Mouse (Mus musculus): Measurements from ENCODE around the gene H2-Q10.
"Not testable (repeated sequence)": the region's sequence is repeated elsewhere in the genome, so short reads cannot be mapped to it uniquely, and the experiment has no call there.

Gene H2-Q10

DNA sequence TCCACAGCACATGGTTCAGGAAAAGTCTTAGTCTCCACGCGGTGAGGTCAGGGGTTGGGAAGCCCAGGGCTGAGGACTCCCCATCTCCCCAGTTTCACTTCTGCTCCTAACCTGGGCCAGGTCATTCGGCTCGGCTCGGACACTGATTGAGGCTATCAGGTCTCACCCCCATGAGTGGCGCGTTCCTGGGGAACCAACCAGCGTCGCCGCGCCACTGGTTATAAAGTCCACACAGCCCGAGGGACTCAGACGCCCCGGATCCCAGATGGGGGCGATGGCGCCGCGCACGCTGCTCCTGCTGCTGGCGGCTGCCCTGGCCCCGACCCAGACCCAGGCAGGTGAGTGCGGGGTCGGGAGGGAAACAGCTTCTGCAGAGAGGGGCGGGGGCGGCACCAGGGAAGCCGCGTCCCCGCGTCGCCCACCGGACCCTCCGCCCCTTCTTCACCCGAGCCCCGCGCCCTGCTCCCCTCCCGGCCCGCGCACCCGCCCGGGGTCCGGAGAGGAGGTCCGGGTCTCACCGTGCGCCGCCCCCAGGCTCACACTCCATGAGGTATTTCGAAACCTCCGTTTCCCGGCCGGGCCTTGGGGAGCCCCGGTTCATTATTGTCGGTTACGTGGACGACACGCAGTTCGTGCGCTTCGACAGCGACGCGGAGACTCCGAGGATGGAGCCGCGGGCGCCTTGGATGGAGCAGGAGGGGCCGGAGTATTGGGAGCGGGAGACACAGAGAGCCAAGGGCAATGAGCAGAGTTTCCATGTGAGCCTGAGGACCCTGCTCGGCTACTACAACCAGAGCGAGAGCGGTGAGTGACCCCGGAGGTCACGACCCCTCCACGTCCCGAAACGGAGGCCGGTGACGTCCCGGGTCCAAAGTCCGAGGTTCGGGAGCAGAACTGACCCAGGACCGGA, at the start of gene H2-Q10:
Gene H2-Q10, plus strand, starts transcription at position 248 of the 910 bp plus-strand sequence.
- DNase-seq, result peak; percentile 25

DNA sequence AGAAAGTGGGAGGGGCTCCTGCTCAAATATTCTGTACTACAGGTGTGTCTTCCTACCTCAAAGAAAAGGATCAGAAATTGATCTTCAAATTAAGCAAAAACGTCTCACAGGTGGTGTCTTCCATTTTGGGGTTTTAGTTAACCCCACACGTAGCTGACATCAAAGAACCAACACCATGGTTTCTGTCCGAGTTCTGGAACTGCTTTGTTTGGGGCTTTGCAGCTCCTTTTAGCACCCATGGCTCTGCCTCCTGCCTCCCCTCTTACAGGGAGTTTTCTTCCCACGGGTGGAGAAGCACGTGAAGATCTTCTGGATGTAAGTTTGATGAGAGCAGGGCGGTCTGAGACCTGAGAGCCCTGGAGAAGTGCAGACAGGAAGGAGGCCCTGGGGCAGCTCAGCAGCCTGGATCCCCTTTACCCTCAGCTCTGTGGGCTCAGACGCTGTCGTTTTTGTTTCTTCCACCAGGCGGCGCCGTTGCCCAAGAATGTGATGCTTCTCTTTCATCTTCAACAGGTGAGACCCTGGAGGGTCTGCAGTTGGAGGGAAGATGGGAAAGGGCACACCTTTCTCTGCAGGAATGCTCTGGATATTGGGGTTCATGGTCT, 49.6 kb upstream of the H2-Q10 start:
- DNase-seq, result peak; percentile 78

DNA sequence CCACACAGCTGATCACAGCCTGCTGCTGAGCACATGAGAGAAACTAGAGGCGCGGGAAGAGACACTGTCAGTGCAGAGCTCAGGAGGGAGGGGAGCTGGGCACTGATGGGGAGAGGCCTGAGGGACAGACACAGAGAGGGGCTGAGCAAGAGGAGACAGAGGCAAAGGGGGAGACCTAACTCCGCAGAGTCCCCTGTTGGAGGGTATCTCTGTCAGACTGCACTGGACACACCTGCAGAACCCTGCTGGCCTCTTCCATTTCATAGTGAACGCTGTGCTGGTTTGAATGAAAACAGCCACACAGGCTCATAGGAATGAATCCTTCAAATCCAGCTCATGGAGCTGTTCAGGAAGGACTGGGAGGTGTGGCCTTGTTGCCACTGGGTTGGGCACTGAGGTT, 48.6 kb upstream of the H2-Q10 start:
- DNase-seq, result not testable (repeated sequence)

DNA sequence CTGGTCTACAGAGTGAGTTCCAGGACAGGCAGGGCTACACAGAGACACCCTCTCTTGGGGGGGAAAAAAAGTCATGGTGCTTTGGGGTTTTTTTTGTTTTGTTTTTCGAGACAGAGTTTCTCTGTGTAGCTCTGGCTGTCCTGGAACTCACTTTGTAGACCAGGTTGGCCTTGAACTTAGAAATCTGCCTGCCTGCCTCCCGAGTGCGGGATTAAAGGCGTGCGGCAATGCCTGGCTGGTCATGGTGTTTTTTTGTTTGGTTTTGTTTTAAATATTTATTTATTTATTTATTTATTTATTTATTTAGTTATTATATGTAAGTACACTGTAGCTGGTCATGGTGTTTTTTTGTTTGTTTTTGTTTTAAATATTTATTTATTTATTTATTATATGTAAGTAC, 47.5 kb upstream of the H2-Q10 start:
- DNase-seq, result not testable (repeated sequence)

DNA sequence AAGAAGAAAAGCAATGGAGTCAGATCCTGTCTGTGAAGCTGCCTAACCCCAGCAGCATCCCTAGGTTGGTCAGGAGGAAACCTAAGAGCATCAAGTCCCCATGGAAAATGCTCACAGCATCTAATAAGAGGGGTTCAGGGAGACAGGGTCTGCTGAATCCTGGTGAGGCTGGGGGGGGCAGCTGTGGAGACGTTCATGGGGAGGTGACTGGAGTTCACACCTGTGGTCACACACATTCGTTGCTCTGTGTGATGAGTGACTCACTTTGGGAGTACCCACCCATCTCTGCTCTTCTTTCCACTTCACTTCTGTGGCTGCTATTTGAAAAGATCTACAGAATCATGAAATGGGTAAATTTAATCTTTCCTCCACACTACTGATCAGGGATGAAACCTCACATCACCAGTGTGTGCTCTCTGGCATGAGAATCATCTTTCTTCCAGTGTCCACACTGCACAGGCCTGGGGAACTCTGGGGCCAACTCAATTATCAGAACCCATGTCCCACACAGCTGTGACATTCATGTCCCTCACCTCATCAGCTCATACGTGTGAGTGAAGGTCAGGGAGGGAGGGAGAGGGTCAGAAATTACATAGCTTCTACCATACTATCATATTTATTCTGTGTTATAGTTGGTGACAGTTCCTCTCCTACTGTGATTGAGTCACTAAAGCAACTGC, 46.6 kb upstream of the H2-Q10 start:
- not testable (repeated sequence) for DNase-seq

DNA sequence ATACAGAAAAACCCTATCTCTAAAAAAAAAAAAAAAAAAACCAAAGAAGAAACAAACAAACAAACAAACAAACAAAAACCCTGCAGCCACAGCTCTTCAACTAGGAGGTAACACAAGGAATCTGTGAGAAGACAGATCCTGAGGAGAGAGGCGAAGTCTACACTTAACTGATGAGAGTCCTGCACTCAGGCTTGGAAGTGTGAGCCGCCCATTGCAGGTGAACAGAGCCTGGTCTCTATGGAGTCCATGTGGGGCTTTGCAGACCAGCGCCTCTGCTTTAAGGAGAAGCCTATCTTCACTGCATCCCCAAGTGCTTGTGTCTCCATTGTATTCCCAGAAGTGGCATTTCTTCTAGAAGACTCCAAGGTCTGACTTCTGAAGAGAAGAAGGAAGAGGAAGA, 45.8 kb upstream of the H2-Q10 start:
- DNase-seq, result not testable (repeated sequence)

DNA sequence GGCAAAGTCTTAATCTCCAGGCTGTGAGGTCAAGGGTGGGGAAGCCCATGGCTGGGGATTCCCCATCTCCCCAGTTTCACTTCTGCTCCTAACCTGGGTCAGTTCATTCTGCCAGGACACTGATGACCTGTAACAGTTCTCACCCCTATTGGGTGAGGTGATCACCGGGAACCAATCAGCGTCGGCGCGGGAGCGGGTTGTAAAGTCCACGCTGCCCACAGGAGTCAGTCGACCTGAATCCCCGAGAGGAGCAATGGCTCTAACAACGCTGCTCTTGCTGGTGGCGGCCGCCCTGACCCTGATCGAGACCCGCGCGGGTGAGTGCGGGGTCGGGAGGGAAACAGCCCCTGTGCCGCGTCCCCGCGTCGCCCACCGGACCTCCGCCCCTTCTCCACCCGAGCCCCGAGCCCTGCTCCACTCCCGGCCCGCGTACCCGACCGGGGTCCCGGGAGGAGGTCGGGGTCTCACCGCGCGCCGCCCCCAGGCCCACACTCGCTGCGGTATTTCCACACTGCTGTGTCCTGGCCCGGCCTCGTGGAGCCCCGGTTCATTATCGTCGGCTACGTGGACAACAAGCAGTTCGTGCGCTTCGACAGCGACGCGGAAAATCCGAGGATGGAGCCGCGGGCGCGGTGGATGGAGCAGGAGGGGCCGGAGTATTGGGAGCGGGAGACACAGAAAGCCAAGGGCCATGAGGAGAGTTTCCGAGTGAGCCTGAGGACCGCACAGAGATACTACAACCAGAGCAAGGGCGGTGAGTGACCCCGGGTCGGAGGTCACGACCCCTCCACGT, 45.1 kb upstream of the H2-Q10 start, which contains the start of gene H2-Q6:
Gene H2-Q6, plus strand, starts transcription at position 227 of the 793 bp plus-strand sequence.
- peak; percentile 20 for DNase-seq

DNA sequence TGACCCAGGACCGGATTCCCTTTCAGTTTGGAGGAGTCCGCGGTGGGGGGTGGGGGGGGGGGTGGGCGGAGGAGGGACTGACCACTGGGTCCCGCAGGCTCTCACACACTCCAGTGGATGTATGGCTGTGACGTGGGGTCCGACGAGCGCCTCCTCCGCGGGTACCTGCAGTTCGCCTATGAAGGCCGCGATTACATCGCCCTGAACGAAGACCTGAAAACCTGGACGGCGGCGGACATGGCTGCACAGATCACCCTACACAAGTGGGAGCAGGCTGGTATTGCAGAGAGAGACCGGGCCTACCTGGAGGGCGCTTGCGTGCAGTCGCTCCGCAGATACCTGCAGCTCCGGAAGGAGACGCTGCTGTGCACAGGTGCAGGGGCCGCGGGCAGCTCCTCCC, 44.4 kb upstream of the H2-Q10 start:
- peak; percentile 49 for DNase-seq

DNA sequence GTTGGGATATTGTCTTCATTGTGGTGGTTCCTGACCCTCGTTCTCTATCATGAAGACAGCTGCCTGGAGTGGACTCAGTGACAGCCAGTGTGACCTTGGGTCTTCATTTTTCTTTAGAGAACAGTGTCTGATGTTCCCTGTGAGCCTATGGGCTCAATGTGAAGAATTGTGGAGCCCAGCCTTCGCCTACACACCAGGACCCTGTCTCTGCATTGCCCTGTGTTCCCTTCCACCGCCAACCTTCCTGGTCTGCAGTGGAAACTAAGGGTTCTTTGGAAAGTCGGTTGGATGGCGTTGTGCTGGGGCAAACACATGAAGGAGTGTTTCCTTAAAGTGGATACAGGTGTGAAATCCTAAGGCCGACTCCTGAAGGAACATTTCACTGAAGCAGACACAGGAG, 41.0 kb upstream of the H2-Q10 start:
- not testable (repeated sequence) for DNase-seq

DNA sequence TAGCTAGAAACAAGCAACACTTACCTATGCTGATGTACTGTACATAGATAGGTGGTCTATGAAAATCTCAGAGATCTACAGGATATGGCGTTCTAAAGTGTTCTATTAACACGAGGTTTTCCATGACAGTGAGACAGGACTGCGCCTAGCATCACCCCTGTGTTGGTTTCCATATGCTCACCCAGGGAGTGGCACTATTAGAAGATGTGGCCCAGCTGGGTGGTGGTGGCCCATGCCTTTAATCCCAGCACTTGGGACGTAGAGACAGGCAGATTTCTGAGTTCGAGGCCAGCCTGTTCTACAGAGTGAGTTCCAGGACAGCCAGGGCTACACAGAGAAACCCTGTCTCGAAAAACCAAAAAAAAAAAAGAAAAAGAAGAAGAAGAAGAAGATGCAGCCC, 39.2 kb upstream of the H2-Q10 start:
- DNase-seq, result not testable (repeated sequence)

DNA sequence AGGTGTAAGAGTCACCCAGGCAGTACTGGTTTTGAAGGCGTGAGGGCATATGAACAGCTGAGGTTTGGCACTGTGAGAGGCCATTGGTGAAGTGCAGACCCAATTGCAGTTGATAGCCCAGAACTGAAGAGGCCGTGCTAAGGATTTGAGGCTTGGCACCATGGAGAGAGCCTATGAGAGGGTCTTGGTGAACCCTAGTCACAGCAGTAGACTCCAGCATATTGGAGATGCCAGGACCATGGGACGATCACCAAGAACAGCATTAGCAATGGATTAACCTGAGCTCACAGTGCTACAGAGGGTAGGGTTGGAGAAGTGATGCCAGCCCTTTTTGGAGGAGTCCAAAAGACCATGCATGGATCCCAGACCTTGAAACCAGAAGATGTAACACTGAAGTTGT, 37.7 kb upstream of the H2-Q10 start:
- DNase-seq, result not testable (repeated sequence)

DNA sequence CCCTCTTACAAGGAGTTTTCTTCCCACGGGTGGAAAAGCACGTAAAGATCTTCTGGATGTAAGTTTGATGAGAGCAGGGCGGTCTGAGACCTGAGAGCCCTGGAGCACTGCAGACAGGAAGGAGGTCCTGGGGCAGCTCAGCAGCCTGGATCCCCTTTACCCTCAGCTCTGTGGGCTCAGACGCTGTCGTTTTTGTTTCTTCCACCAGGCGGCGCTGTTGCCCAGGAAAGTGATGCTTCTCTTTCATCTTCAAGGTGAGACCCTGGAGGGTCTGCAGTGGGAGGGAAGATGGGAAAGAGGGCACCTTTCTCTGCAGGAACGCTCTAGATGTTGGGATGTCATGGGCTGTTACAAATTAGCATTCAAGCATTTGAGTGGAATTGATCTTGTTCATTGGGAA, 35.1 kb upstream of the H2-Q10 start:
- peak; percentile 69 for DNase-seq

DNA sequence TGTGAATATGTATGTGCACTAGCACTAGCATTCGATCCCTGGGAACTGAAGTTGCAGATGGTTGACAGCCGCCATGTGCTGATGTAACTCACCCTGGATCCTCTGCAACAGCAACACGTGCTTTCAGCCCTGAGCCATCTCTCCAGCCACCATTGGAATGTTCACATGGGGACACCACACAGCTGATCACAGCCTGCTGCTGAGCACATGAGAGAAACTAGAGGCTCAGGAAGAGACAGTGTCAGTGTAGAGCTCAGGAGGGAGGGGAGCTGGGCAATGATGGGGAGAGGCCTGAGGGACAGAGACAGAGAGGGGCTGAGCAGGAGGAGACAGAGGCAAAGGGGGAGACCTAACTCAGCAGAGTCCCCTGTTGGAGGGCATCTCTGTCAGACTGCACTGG, 34.3 kb upstream of the H2-Q10 start:
- not testable (repeated sequence) for DNase-seq

DNA sequence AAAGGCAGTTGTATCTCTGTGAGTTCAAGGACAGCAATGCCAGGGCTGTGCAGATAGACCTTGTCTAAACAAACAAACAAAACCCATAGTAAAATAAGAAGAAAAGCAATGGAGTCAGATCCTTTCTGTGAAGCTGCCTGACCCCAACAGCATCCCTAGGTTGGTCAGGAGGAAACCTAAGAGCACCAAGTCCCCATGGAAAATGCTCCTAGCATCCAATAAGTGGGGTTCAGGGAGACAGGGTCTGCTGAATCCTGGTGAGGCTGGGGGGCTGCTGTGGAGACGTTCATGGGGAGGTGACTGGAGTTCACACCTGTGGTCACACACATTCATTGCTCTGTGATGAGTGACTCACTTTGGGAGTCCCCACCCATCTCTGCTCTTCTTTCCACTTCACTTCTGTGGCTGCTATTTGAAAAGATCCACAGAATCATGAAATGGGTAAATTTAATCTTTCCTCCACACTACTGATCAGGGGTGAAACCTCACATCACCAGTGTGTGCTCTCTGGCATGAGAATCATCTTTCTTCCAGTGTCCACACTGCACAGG, 32.4 kb upstream of the H2-Q10 start:
- not testable (repeated sequence) for DNase-seq

DNA sequence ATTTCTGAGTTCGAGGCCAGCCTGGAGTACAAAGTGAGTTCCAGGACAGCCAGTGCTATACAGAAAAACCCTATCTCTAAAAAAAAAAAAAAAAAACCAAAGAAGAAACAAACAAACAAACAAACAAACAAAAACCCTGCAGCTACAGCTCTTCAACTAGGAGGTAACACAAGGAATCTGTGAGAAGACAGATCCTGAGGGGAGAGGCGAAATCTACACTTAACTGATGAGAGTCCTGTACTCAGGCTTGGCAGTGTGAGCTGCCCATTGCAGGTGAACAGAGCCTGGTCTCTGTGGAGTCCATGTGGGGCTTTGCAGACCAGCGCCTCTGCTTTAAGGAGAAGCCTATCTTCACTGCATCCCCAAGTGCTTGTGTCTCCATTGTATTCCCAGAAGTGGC, 31.5 kb upstream of the H2-Q10 start:
- DNase-seq, result not testable (repeated sequence)

DNA sequence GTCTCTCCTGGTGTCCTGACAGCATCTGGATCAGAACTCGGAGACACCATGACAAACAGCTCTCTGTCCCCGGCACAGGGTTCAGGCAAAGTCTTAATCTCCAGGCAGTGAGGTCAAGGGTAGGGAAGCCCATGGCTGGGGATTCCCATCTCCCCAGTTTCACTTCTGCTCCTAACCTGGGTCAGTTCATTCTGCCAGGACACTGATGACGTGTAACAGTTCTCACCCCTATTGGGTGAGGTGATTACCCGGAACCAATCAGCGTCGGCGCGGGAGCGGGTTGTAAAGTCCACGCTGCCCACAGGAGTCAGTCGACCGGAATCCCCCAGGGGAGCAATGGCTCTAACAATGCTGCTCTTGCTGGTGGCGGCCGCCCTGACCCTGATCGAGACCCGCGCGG, 31.0 kb upstream of the H2-Q10 start, which contains the start of gene H2-Q7:
Gene H2-Q7, plus strand, starts transcription at position 271 of the 400 bp plus-strand sequence.
- DNase-seq, result peak; percentile 45

DNA sequence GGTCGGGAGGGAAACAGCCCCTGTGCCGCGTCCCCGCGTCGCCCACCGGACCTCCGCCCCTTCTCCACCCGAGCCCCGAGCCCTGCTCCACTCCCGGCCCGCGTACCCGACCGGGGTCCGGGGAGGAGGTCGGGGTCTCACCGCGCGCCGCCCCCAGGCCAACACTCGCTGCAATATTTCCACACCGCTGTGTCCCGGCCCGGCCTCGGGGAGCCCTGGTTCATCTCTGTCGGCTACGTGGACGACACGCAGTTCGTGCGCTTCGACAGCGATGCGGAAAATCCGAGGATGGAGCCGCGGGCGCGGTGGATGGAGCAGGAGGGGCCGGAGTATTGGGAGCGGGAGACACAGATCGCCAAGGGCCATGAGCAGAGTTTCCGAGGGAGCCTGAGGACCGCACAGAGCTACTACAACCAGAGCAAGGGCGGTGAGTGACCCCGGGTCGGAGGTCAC, 30.6 kb upstream of the H2-Q10 start:
- peak; percentile 25 for DNase-seq

DNA sequence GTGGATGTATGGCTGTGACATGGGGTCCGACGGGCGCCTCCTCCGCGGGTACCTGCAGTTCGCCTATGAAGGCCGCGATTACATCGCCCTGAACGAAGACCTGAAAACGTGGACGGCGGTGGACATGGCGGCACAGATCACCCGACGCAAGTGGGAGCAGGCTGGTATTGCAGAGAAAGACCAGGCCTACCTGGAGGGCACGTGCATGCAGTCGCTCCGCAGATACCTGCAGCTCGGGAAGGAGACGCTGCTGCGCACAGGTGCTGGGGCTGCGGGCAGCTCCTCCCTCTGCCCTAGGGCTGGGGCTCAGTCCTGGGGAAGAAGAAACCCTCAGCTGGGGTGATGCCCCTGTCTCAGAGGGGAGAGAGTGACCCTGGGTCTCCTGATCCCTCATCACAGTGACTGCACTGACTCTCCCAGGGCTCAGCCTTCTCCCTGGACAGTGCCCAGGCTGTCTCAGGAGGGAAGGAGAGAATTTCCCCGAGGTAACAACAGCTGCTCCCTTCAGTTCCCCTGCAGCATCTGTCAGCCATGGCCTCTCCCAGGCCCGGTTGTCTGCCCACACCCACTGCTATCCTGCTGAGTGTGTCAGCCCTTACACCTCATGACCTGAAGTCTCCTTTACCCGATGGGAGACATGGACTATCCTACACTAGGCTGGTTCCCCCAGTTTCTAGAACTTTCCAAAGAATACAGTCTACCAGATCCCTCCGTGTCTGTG, 29.8 kb upstream of the H2-Q10 start:
- DNase-seq, result not testable (repeated sequence)

DNA sequence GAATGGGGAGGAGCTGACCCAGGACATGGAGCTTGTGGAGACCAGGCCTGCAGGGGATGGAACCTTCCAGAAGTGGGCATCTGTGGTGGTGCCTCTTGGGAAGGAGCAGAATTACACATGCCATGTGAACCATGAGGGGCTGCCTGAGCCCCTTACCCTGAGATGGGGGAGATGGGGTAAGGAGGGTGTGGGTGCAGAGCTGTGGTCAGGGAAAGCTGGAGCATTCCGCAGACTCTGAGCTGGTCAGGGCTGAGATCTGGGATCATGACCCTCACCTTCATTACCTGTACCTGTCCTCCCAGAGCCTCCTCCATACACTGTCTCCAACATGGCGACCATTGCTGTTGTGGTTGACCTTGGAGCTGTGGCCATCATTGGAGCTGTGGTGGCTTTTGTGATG, 27.5 kb upstream of the H2-Q10 start:
- not testable (repeated sequence) for DNase-seq

DNA sequence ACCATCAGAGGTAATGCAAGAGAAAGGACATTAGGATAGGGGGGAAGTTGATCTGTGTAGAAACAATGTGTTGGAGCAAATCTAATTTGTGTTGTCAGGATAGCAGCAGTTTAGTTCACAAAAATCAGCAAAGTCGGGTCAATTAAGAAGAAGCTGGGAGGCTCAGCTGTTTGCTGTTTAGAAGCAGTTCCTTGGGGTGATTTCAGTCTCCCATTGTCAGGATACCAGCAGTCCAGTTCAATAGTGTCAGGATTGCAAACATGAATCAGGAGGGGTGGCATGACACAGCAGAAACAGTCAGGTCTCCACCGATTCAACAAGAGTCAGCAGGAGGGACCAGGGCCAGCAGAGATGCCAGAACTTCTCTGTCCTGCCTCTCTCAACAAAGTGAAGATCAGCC, 25.4 kb upstream of the H2-Q10 start:
- DNase-seq, result not testable (repeated sequence)

DNA sequence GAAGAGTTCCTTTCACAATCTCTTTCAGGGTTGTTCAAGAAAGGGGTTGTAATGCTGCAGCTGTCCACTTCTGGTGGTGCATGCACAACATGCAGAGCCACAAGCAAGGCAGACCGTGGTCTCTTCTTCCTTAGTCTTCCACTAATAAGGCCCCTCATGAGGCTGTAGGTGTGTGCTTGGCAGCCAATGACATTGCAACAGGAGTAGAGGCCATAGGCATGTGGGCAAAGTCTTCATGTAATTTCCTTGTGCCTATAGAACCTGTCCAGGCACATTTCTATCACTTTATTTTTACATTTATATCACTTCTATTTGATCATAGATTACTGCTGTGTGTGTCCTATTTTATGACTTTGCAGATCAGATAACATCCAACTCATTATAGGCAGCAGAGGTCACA, 11.6 kb upstream of the H2-Q10 start:
- DNase-seq, result not testable (repeated sequence)

All from thymus, postnatal 4 days (tissue).